Mouse (Mus musculus) forebrain, embryonic 16.5 days (tissue): Measurements from ENCODE around the gene Gm39115. TPM values are rescaled to one million over a fixed set of nuclear protein-coding genes. Genes with fewer than 3 reads are reported as not detected.
"Not testable (repeated sequence)": the region's sequence is repeated elsewhere in the genome, so short reads cannot be mapped to it uniquely, and the experiment has no call there.

Source experiments
- ATAC-seq: fragments of 200-750 bp; cut with Nextera tagmentation; 2 replicates; pipeline ENCODE4 v1.8.0; 2017; ENCODE audit warnings: mild to moderate bottlenecking, moderate library complexity
- H3K27ac ChIP-seq: fragments of 300-500 bp; sonication (generic); 2 replicates; pipeline ENCODE4 v1.5.1; 2014; ENCODE audit warnings: low read length, control low read depth
- H3K27me3 ChIP-seq: fragments of 300-500 bp; sonication (generic); replicated peaks from 2 replicates; pipeline ENCODE4 v1.6.1; 2014; ENCODE audit warnings: low read length; ENCODE audit not compliant: control insufficient read depth, insufficient read depth
- H3K36me3 ChIP-seq: fragments of 300-500 bp; sonication (generic); 2 replicates; pipeline ENCODE4 v1.6.1; 2014; ENCODE audit not compliant: control insufficient read depth, insufficient read depth
- H3K4me1 ChIP-seq: fragments of 300-500 bp; sonication (generic); replicated peaks from 2 replicates; pipeline ENCODE4 v1.6.1; 2014; ENCODE audit warnings: low read length; ENCODE audit not compliant: control insufficient read depth, insufficient read depth
- H3K4me2 ChIP-seq: fragments of 300-500 bp; sonication (generic); 2 replicates; pipeline ENCODE4 v1.6.1; 2014; ENCODE audit warnings: mild to moderate bottlenecking, low read length, control low read depth
- H3K4me3 ChIP-seq: fragments of 300-500 bp; sonication (generic); replicated peaks from 2 replicates; pipeline ENCODE4 v1.5.1; 2014; ENCODE audit warnings: mild to moderate bottlenecking, low read length, control low read depth
- H3K9ac ChIP-seq: fragments of 300-500 bp; sonication (generic); replicated peaks from 2 replicates; pipeline ENCODE4 v1.6.1; 2014; ENCODE audit warnings: low read depth, low read length, control low read depth
- H3K9me3 ChIP-seq: fragments of 300-500 bp; sonication (generic); 2 replicates; pipeline ENCODE4 v1.6.1; 2016; ENCODE audit warnings: low read length; ENCODE audit not compliant: control insufficient read depth
- WGBS: fragments of 180-500 bp; shearing (Covaris S2); extraction: QIAGEN DNeasy Blood & Tissue Kit; methylation state at CpG from one replicate; pipeline ENCODE4 v1.1.7; 2014; 5-methylcytosine and 5-hydroxymethylcytosine counted together
- polyA plus RNA-seq: library from polyadenylated mRNA; unstranded; fragments of >200 nt; fragmentation: Nextera tagmentation; extraction: Ambion mirVana; gene quantifications from 2 replicates; pipeline ENCODE4 v1.2.1, GENCODE M21; 2015

Gm39115 gene
- polyA plus RNA-seq = not detected in 2 replicates

DNA sequence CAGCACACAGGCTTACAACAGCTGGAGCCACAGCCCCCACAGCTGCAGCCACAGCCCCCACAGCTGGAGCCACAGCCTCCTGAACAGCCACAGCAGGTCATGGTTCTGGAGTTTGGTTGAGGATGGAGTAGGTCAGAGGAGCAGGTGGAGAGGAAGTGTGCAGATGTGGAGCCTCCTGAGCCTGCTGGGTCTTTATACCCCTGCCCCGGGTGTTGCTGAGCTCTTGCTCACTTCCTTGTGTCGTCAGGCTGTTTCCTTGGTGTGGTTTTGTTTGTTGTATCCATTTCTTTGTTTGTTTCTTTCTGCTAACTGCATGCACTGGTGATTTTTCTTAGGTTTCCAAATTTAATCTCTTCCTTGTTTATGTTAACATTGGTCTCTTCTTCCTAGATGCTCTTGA, at the start of gene Gm39115:
Gm39115 (minus strand) TSS at position 101 of the 400 bp plus-strand sequence.
- 47% methylated on average over 2 of the region's 2 CpGs for WGBS
- not testable (repeated sequence) for H3K9ac ChIP-seq, ATAC-seq, H3K27me3 ChIP-seq, H3K4me2 ChIP-seq, H3K4me3 ChIP-seq, H3K27ac ChIP-seq, H3K36me3 ChIP-seq, H3K9me3 ChIP-seq, H3K4me1 ChIP-seq

- ATAC-seq = no peak
- Histone ChIP-seq H3K4me2 (no peak overlapping the region), H3K4me3 (no peak overlapping the region), H3K9me3 (no peaks in the 10 kb centered on the region), H3K4me1 (no peaks in the 10 kb centered on the region), H3K27me3 (no peaks in the 10 kb centered on the region), H3K36me3 (no peaks in the 10 kb centered on the region), H3K9ac (no peak overlapping the region), H3K27ac (no peak overlapping the region)
- 47% methylated on average over 1 of the region's 1 CpGs for WGBS
Observed at GRCm38 (mm10) chr7:142181021-142181420, 45.2 kb upstream of the Gm39115 start.

- 79% methylated on average over 1 of the region's 1 CpGs for whole genome bisulfite sequencing
- Histone ChIP-seq H3K9ac (no peak overlapping the region), H3K4me2 (no peak overlapping the region), H3K27me3 (no peaks in the 10 kb centered on the region), H3K4me3 (no peak overlapping the region), H3K27ac (no peak overlapping the region), H3K4me1 (no peaks in the 10 kb centered on the region), H3K36me3 (no peaks in the 10 kb centered on the region), H3K9me3 (no peaks in the 10 kb centered on the region)
- no peak for ATAC-seq
Observed at GRCm38 (mm10) chr7:142178685-142179084, 42.9 kb upstream of the Gm39115 start.

- H3K4me2 ChIP-seq, H3K4me3 ChIP-seq, H3K9ac ChIP-seq, H3K4me1 ChIP-seq, ATAC-seq, H3K27me3 ChIP-seq, H3K27ac ChIP-seq, H3K36me3 ChIP-seq, H3K9me3 ChIP-seq: not testable (repeated sequence)
Observed at GRCm38 (mm10) chr7:142175905-142176304, 40.1 kb upstream of the Gm39115 start, which contains the start of gene Krtap5-2. Krtap5-2 (minus strand) TSS chr7:142176005.

- no peaks in the 10 kb centered on the region for H3K4me1 ChIP-seq
- H3K27me3 ChIP-seq = no peaks in the 10 kb centered on the region
- H3K4me3 ChIP-seq = no peak overlapping the region
- no peak for ATAC-seq
- H3K36me3 ChIP-seq = no peaks in the 10 kb centered on the region
- H3K27ac ChIP-seq = no peak overlapping the region
- no peak overlapping the region for H3K4me2 ChIP-seq
- 51% methylated on average over 3 of the region's 3 CpGs for WGBS
- H3K9me3 ChIP-seq = no peaks in the 10 kb centered on the region
- H3K9ac ChIP-seq = no peak overlapping the region
Observed at GRCm38 (mm10) chr7:142169836-142170235, 34.0 kb upstream of the Gm39115 start.

GRCm38 (mm10) chr7:142165639-142166038, 29.8 kb upstream of the Gm39115 start, which contains the start of gene Gm4553:
Gm4553 (minus strand) TSS chr7:142165739.
- ATAC-seq, H3K27ac ChIP-seq, H3K27me3 ChIP-seq, H3K9ac ChIP-seq, H3K4me3 ChIP-seq, H3K36me3 ChIP-seq, H3K4me2 ChIP-seq, H3K4me1 ChIP-seq, H3K9me3 ChIP-seq: not testable (repeated sequence)

DNA sequence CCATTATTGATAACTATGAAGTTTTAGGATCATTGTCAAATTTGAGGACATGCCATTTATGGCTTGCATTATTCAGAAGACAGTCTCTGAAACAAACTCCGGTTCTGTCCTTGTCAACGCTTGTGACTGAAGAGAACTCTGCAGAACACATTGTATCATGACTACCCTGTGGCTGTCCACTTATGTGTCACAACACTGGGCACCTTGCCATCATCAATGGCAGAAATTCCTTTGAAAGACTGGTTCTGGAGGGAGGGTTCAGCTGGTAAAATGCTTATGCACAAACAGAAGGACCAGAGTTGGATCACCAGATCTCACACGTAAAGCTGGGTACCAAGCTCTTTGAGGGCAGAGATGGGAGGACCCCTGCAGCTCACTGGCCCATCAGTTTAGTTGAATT, 23.5 kb upstream of the Gm39115 start:
- Histone ChIP-seq H3K27ac (no peak overlapping the region), H3K9me3 (no peaks in the 10 kb centered on the region), H3K4me1 (no peaks in the 10 kb centered on the region), H3K9ac (no peak overlapping the region), H3K27me3 (no peaks in the 10 kb centered on the region), H3K4me2 (no peak overlapping the region), H3K36me3 (no peaks in the 10 kb centered on the region), H3K4me3 (no peak overlapping the region)
- WGBS = 95% methylated on average over 3 of the region's 3 CpGs
- ATAC-seq = no peak

GRCm38 (mm10) chr7:142157013-142157412, 21.2 kb upstream of the Gm39115 start, which contains the start of gene Gm29735:
Gm29735 (minus strand) TSS chr7:142157113.
- H3K27ac ChIP-seq, H3K4me1 ChIP-seq, ATAC-seq, H3K9ac ChIP-seq, H3K4me2 ChIP-seq, H3K36me3 ChIP-seq, H3K27me3 ChIP-seq, H3K9me3 ChIP-seq, H3K4me3 ChIP-seq: not testable (repeated sequence)
- 58% methylated on average over 2 of the region's 2 CpGs for WGBS

DNA sequence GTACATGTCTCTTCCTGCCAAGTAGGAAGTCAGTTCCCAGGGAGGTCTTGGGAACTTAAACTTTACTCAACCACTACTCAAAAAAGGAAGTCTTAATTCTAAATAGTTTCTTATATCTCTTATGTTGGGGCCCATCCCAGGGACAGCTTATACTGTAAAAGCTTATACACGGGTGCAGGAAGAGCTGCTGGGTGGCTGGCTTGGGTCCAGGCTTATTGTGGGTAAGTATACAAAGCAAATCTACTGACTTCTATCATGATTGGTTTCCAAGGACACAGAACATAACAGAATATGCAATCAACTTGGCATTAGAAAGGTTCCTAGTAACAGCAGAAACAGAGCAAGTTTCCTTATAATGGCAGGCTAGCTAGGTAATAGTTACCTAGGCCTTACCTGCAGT, 19.5 kb upstream of the Gm39115 start:
- no peak overlapping the region for H3K4me2 ChIP-seq
- no peaks in the 10 kb centered on the region for H3K9me3 ChIP-seq
- H3K36me3 ChIP-seq = no peaks in the 10 kb centered on the region
- no peak overlapping the region for H3K9ac ChIP-seq
- 36% methylated on average over 1 of the region's 1 CpGs for WGBS
- no peak overlapping the region for H3K4me3 ChIP-seq
- no peak for ATAC-seq
- H3K4me1 ChIP-seq = no peaks in the 10 kb centered on the region
- H3K27ac ChIP-seq = no peak overlapping the region
- H3K27me3 ChIP-seq = no peaks in the 10 kb centered on the region

- no peak overlapping the region for H3K9ac ChIP-seq
- H3K4me1 ChIP-seq = no peaks in the 10 kb centered on the region
- ATAC-seq = no peak
- no peaks in the 10 kb centered on the region for H3K9me3 ChIP-seq
- no peak overlapping the region for H3K4me2 ChIP-seq
- H3K4me3 ChIP-seq = no peak overlapping the region
- no peaks in the 10 kb centered on the region for H3K27me3 ChIP-seq
- H3K27ac ChIP-seq = no peak overlapping the region
- 88% methylated on average over 4 of the region's 4 CpGs for WGBS
- no peaks in the 10 kb centered on the region for H3K36me3 ChIP-seq
Observed at GRCm38 (mm10) chr7:142152191-142152590, 16.4 kb upstream of the Gm39115 start.
